Mouse (Mus musculus) NIH3T3 (cell line): ENCODE results near the gene Gm6482.
"Not testable (repeated sequence)": the region's sequence is repeated elsewhere in the genome, so short reads cannot be mapped to it uniquely, and the experiment has no call there.

Experiments
- DNase-seq: peaks from one replicate; pipeline ENCODE4 v3.0.0-alpha.2; 2012; ENCODE audit warnings: low read depth

Gm6482 gene

GRCm38 (mm10) chr14:41408181-41408580 is at the start of gene Gm6482:
Gene Gm6482 (minus strand): TSS chr14:41408281.
- not testable (repeated sequence) for DNase-seq

GRCm38 (mm10) chr14:41453418-41453817 is 45.3 kb upstream of the Gm6482 start, which contains the start of gene Gm7954:
Gene Gm7954 (minus strand): TSS chr14:41453518.
- not testable (repeated sequence) for DNase-seq

- peak; percentile 0 for DNase-seq
These were observed 17.5 kb upstream of the Gm6482 start for GRCm38 (mm10) chr14:41425393-41426075.

GRCm38 (mm10) chr14:41424694-41425093 is 16.6 kb upstream of the Gm6482 start:
- peak; percentile 1 for DNase-seq

- DNase-seq: not testable (repeated sequence)
These were observed 21.8 kb downstream of the Gm6482 start, which contains the start of gene Gm7945 for GRCm38 (mm10) chr14:41386279-41386678. Gene Gm7945 (minus strand): TSS chr14:41386379.
